Mouse (Mus musculus): ENCODE measurements around the gene Tuba3a.

DNA sequence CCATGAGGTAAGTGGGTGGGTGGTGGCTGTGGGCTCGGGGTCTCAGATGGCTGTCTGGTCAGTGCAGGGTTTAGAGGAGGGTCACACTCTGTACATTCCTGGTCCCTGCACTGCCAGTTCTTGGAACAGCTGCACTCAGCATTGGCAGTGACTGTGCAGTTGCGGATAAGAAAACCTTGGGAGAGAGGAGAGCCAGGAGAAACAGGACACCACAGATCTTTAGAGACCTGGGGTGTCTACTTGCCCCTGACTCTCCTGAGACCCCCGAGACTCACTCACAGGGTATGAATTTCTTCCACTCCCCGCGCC, 51.4 kb downstream of the Tuba3a start:
- no peak for TF ChIP-seq HCFC1 (IDR thresholded peaks at IDR 0.05; ENCODE audit: borderline replicate concordance, insufficient read depth, low read length)
- no peak for TF ChIP-seq CHD2 (IDR thresholded peaks at IDR 0.05; ENCODE audit: low read depth, low read length)

Measured in ES-E14 (cell line).